Mouse (Mus musculus) CH12.LX (cell line): ENCODE data around the gene Card11. TPM values are rescaled to one million over a fixed set of nuclear protein-coding genes. Genes with fewer than 3 reads are reported as not detected.

Experiments
- DNase-seq: peaks from one replicate; pipeline ENCODE4 v3.0.0-alpha.2; 2013; ENCODE audit errors: extremely low read depth
- H3K27ac ChIP-seq: 2 replicates; pipeline ENCODE4 v1.5.1; 2012; ENCODE audit warnings: low read depth, mild to moderate bottlenecking, control low read depth, moderate library complexity; ENCODE audit not compliant: insufficient read depth
- H3K27me3 ChIP-seq: replicated peaks from 2 replicates; pipeline ENCODE3; 2012; ENCODE audit warnings: inconsistent platforms
- H3K36me3 ChIP-seq, 2 experiments: replicated peaks in 1 of 2; 2 replicates each; pipeline versions ENCODE3 to v1.6.1; 2012; ENCODE audit warnings: inconsistent platforms in 1 of 2, low read length in 1 of 2, mild to moderate bottlenecking in 1 of 2, mixed read lengths in 1 of 2, moderate library complexity in 1 of 2; ENCODE audit not compliant: control insufficient read depth in 1 of 2, insufficient read depth in 1 of 2
- H3K4me1 ChIP-seq, 2 experiments: 2 replicates each; pipeline ENCODE4 v1.6.1; 2012; ENCODE audit warnings: inconsistent platforms in 1 of 2, moderate library complexity in 1 of 2; ENCODE audit not compliant: insufficient read depth in 2 of 2, control insufficient read depth in 1 of 2
- H3K4me2 ChIP-seq: 2 replicates; pipeline ENCODE4 v1.6.1; 2012; ENCODE audit warnings: low read depth, mild to moderate bottlenecking, control low read depth; ENCODE audit not compliant: poor library complexity, insufficient read depth, severe bottlenecking
- H3K4me3 ChIP-seq, 3 experiments: fragments of 150-350 bp in 1 of 3; sonication (generic) in 1 of 3; replicated peaks in 1 of 3; 2 replicates each; pipeline versions ENCODE3 to v1.5.1; 2011 to 2012; ENCODE audit warnings: low read depth in 2 of 3, low read length in 2 of 3, mild to moderate bottlenecking in 2 of 3, moderate library complexity in 2 of 3, control low read depth in 1 of 3, improper control_type of control experiment in 1 of 3, inconsistent platforms in 1 of 3, mixed read lengths in 1 of 3; ENCODE audit not compliant: poor library complexity in 1 of 3
- H3K79me2 ChIP-seq: replicated peaks from 2 replicates; pipeline ENCODE4 v1.6.1; 2012; ENCODE audit warnings: mild to moderate bottlenecking, moderate library complexity; ENCODE audit not compliant: control insufficient read depth, poor library complexity, insufficient read depth, severe bottlenecking; ENCODE audit errors: extremely low read depth
- H3K9ac ChIP-seq: 2 replicates; pipeline ENCODE4 v1.6.1; 2012; ENCODE audit warnings: low read depth, mild to moderate bottlenecking, control low read depth, moderate library complexity; ENCODE audit not compliant: insufficient read depth
- H3K9me3 ChIP-seq: replicated peaks from 2 replicates; pipeline ENCODE3; 2012; ENCODE audit warnings: low read length, inconsistent platforms, mixed read lengths
- BHLHE40 ChIP-seq: IDR thresholded peaks from 2 replicates; pipeline ENCODE4 v1.6.1; 2011; ENCODE audit warnings: mild to moderate bottlenecking, low read depth, low read length, improper control_type of control experiment
- CHD1 ChIP-seq: IDR thresholded peaks from 2 replicates; pipeline ENCODE4 v1.6.1; 2012; ENCODE audit warnings: low read depth, low read length, improper control_type of control experiment, inconsistent platforms
- CTCF ChIP-seq, 2 experiments: IDR thresholded peaks in 1 of 2; conservative IDR thresholded peaks in 1 of 2; 2 replicates each; pipeline ENCODE4 v1.5.1; 2011 to 2012; ENCODE audit warnings: low read depth in 2 of 2, low read length in 2 of 2, improper control_type of control experiment in 1 of 2, inconsistent platforms in 1 of 2, mild to moderate bottlenecking in 1 of 2, moderate library complexity in 1 of 2
- E2F4 ChIP-seq: IDR thresholded peaks from 2 replicates; pipeline ENCODE4 v1.6.1; 2011; ENCODE audit warnings: low read depth, low read length, improper control_type of control experiment; ENCODE audit not compliant: insufficient replicate concordance
- ELF1 ChIP-seq: IDR thresholded peaks from 2 replicates; pipeline ENCODE4 v1.6.1; 2014; ENCODE audit warnings: low read depth, mild to moderate bottlenecking, inconsistent platforms, low read length, improper control_type of control experiment
- HCFC1 ChIP-seq: IDR thresholded peaks from 2 replicates; pipeline ENCODE4 v1.6.1; 2012; ENCODE audit warnings: low read depth, mild to moderate bottlenecking, inconsistent platforms, low read length, improper control_type of control experiment
- IRF4 ChIP-seq: IDR thresholded peaks from 2 replicates; pipeline ENCODE4 v1.6.1; 2014; ENCODE audit warnings: low read depth, mild to moderate bottlenecking, inconsistent platforms, low read length, improper control_type of control experiment
- JUN ChIP-seq: IDR thresholded peaks from 2 replicates; pipeline ENCODE4 v1.6.1; 2011; ENCODE audit warnings: low read depth, mild to moderate bottlenecking, low read length, improper control_type of control experiment, moderate library complexity; ENCODE audit not compliant: insufficient read depth
- MAFK ChIP-seq: IDR thresholded peaks from 2 replicates; pipeline ENCODE4 v1.6.1; 2011; ENCODE audit warnings: low read length, improper control_type of control experiment; ENCODE audit not compliant: insufficient replicate concordance
- MAX ChIP-seq: IDR thresholded peaks from 2 replicates; pipeline ENCODE4 v1.6.1; 2011; ENCODE audit warnings: low read length, improper control_type of control experiment
- MAZ ChIP-seq: IDR thresholded peaks from 2 replicates; pipeline ENCODE4 v1.6.1; 2012; ENCODE audit warnings: low read depth, mild to moderate bottlenecking, inconsistent platforms, low read length, improper control_type of control experiment, moderate library complexity
- MXI1 ChIP-seq: IDR thresholded peaks from 2 replicates; pipeline ENCODE4 v1.6.1; 2011; ENCODE audit warnings: mild to moderate bottlenecking, low read depth, low read length, improper control_type of control experiment
- MYC ChIP-seq: IDR thresholded peaks from 2 replicates; pipeline ENCODE4 v1.6.1; 2011; ENCODE audit warnings: low read depth, mild to moderate bottlenecking, improper control_type of control experiment, low read length
- NRF1 ChIP-seq: IDR thresholded peaks from 2 replicates; pipeline ENCODE4 v1.6.1; 2014; ENCODE audit warnings: low read depth, mild to moderate bottlenecking, inconsistent platforms, low read length, improper control_type of control experiment, moderate library complexity
- PAX5 ChIP-seq: IDR thresholded peaks from 2 replicates; pipeline ENCODE4 v1.6.1; 2012; ENCODE audit warnings: low read length, inconsistent platforms, mixed read lengths
- POLR2A ChIP-seq: IDR thresholded peaks from 2 replicates; pipeline ENCODE4 v1.6.1; 2011; ENCODE audit warnings: low read depth, mild to moderate bottlenecking, improper control_type of control experiment, low read length
- POLR2AphosphoS2 ChIP-seq: IDR thresholded peaks from 2 replicates; pipeline ENCODE4 v1.6.1; 2011; ENCODE audit warnings: low read depth, low read length, improper control_type of control experiment
- RAD21 ChIP-seq: IDR thresholded peaks from 2 replicates; pipeline ENCODE4 v1.6.1; 2011; ENCODE audit warnings: low read depth, mild to moderate bottlenecking, low read length, improper control_type of control experiment, moderate library complexity
- RCOR1 ChIP-seq: conservative IDR thresholded peaks from 2 replicates; pipeline ENCODE4 v1.6.1; 2012; ENCODE audit warnings: low read depth, mild to moderate bottlenecking, inconsistent platforms, low read length, improper control_type of control experiment
- TBP ChIP-seq: conservative IDR thresholded peaks from 2 replicates; pipeline ENCODE4 v1.6.1; 2011; ENCODE audit warnings: low read depth, low read length, improper control_type of control experiment
- TCF12 ChIP-seq: IDR thresholded peaks from 2 replicates; pipeline ENCODE4 v1.6.1; 2014; ENCODE audit warnings: low read depth, mild to moderate bottlenecking, inconsistent platforms, low read length, improper control_type of control experiment
- UBTF ChIP-seq: IDR thresholded peaks from 2 replicates; pipeline ENCODE4 v1.6.1; 2012; ENCODE audit warnings: low read depth, mild to moderate bottlenecking, inconsistent platforms, low read length, improper control_type of control experiment, moderate library complexity
- ZC3H11A ChIP-seq: IDR thresholded peaks from 2 replicates; pipeline ENCODE4 v1.6.1; 2012; ENCODE audit warnings: low read depth, mild to moderate bottlenecking, inconsistent platforms, low read length, improper control_type of control experiment
- dilution Hi-C: fragments of 300-500 bp; cut with MboI; formaldehyde crosslinking; loops from 2 replicates; pipeline ENCODE4 v1.14.3; 2020; ENCODE audit warnings: low sequenced_read_pairs; ENCODE audit not compliant: extremely low pct_unique_long_range_greater_than_20kb, extremely low pct_ligation_motif_present
- in situ Hi-C: fragments of 300-500 bp; cut with MboI; formaldehyde crosslinking; loops from 3 replicates; pipeline ENCODE4 v1.14.3; 2019; ENCODE audit warnings: low sequenced_read_pairs, low pct_ligation_motif_present, low pct_unique_long_range_greater_than_20kb, mixed read lengths
- polyA plus RNA-seq: library from polyadenylated mRNA; unstranded; fragments of >175 nt; gene quantifications from 2 replicates; pipeline ENCODE4 v1.2.1, GENCODE M21; 2012; ENCODE audit warnings: low read depth; ENCODE audit not compliant: insufficient read length
- total RNA-seq, 2 experiments: library from RNA; depleted of rRNA; stranded (reverse); fragments of 300-350 nt in 1 of 2; fragments of >200 nt in 1 of 2; gene quantifications; 2 replicates each; pipeline ENCODE4 v1.2.3; 2012 to 2014

Gene Card11
- total and polyA plus RNA-seq, 3 experiments, result 16.1 to 84.6 (median 31.9) TPM

DNA sequence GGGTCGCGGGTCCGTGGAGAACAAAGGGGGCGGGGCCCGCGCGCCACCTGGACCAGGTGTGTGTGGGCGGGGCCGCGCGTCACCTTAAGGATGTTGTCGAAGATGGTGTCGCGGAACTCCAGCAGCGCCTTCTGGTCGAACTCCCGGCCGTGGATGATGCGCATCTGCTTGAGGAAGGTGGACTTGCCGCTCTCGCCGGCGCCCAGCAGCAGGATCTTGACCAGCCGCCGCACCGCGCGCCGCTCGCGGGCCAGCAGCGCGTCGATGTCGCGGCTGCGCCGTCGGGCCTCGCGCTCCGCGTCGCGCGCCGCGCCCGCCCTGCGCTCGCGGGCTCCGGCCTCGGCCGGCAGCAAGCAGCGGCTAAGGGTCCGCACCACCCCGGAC, 170.5 kb downstream of the Card11 start:
- H3K9ac ChIP-seq, result peak overlapping the region; percentile 18
- H3K36me3 ChIP-seq, result peaks cover 0 to 5% of the 10 kb centered on the region in 2 experiments
- peak overlapping the region; percentile 35 for H3K4me2 ChIP-seq
- peak; percentile 23 for DNase-seq
- dilution Hi-C loops, result no loop called here
- peaks cover 10 to 27% of the 10 kb centered on the region in 2 experiments for H3K4me1 ChIP-seq
- H3K79me2 ChIP-seq, result no peaks in the 10 kb centered on the region; the same call in 1 of the 2 replicates
- H3K4me3 ChIP-seq, result peak overlapping the region; percentile 53 to 70 (median 65)
- TF ChIP-seq NRF1 (peak; percentile 60), ELF1 (0 out of 2 replicates have a peak, but pooled peaks have one; percentile 10), MXI1 (peak; percentile 48; the same call in 1 of the 2 replicates), CHD1 (no peak), TCF12 (0 out of 2 replicates have a peak, but pooled peaks have one; percentile 14)
- no peak overlapping the region for H3K27ac ChIP-seq
- H3K9me3 ChIP-seq, result no peaks in the 10 kb centered on the region
- peaks cover 1% of the 10 kb centered on the region for H3K27me3 ChIP-seq
- in situ Hi-C loops, result loop anchor here (5.0 to 25.0 kb wide), 2 partner anchors 58 to 1482 kb away; no protein-coding TSS in a partner anchor

DNA sequence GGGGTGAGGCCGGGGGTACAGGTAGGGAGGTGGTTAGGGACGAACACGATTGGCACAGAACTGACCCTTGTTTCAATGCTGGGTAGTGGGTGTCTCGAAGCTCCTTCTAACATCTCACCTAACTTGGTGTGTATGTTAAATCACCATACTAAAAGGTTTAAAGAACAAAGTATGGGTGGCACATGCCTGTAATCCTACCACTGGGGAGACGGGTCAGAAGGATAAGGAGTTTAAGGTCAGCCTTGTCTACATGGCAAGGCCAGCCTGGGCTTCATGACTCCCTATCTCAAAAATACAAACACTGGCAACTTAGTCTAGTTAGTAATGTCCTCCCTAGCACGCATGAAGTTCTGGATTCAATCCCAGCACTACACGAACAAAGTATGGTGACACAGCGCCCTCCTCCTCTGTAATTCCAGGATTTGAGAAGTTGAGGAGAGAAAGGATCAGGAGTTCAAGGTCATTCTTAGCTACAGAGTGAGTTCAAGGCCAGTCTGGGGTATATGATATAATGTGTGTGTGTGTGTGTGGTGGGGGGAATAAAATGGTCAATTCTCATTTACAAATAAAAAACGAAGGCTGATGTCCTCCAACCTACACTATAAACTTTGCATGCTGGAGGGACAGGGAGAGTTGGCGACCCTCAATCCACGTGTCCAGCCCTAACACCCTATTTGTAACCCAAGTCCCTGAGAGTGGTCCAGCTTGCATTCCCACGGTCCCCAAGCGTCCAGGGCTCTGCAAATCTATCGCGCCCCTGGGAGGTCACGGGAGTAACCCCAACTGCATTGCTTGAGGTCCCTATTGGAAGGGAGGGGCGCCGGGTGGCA, 171.1 kb downstream of the Card11 start:
- Histone ChIP-seq H3K9me3 (no peaks in the 10 kb centered on the region), H3K4me2 (peak overlapping the region; percentile 35), H3K27me3 (peaks cover 1% of the 10 kb centered on the region), H3K9ac (peak overlapping the region; percentile 18), H3K4me3 (peak overlapping the region; percentile 53 to 70 (median 65)), H3K79me2 (no peaks in the 10 kb centered on the region; the same call in 1 of the 2 replicates), H3K36me3 (peaks cover 0 to 5% of the 10 kb centered on the region in 2 experiments), H3K4me1 (peaks cover 10 to 27% of the 10 kb centered on the region in 2 experiments), H3K27ac (no peak overlapping the region)
- in situ Hi-C loops (loop anchor here (5.0 to 25.0 kb wide), 2 partner anchors 57 to 1483 kb away; no protein-coding TSS in a partner anchor), dilution Hi-C loops (no loop called here)
- DNase-seq, result no peak
- peak; percentile 1 for TF ChIP-seq RAD21
- TF ChIP-seq CTCF (conservative IDR thresholded peaks at IDR 0.05 in 1 of 2, IDR thresholded peaks at IDR 0.05 in 1 of 2; ENCODE audit: low read depth in 2 of 2, low read length in 2 of 2), result peak in 1 of 2 experiments; percentile 10; a peak in 1 of 4 replicates
- no peak for TF ChIP-seq PAX5
- no peak for TF ChIP-seq BHLHE40
- no peak for TF ChIP-seq MAX
- TF ChIP-seq, all 38 proteins: peak for 2

DNA sequence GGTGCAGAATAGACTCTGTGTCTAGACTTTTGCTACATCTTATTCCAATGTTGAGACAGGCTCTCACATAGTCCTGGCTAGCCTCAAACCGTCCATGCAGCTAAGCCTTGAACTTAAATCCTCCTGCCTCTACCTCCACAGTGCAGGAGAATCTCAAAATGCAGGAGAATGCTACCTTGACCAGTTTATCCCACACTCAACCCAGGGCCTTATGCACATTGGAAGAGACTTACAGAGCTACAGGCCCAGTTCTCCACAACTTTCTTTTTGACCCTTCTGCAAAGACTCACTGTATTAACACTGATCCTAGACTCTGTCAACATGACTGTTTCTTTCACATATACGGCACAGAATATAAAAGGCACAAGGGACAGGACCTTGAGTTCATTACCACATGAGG, 172.0 kb downstream of the Card11 start:
- no peak overlapping the region for H3K9ac ChIP-seq
- in situ Hi-C loops (loop anchor here (5.0 to 25.0 kb wide), 2 partner anchors 56 to 1484 kb away; no protein-coding TSS in a partner anchor), dilution Hi-C loops (no loop called here)
- H3K36me3 ChIP-seq, result peaks cover 0 to 6% of the 10 kb centered on the region in 2 experiments
- no peak overlapping the region for H3K4me2 ChIP-seq
- no peaks in the 10 kb centered on the region; the same call in 1 of the 2 replicates for H3K79me2 ChIP-seq
- DNase-seq, result no peak
- H3K27ac ChIP-seq, result no peak overlapping the region
- H3K9me3 ChIP-seq, result no peaks in the 10 kb centered on the region
- H3K27me3 ChIP-seq, result peaks cover 1% of the 10 kb centered on the region
- TF ChIP-seq MYC, result no peak
- no peak for TF ChIP-seq JUN
- no peak for TF ChIP-seq TCF12
- TF ChIP-seq ZC3H11A, result no peak
- TF ChIP-seq PAX5, result no peak
- TF ChIP-seq TBP, result no peak
- no peak for TF ChIP-seq HCFC1
- TF ChIP-seq MAFK, result no peak
- TF ChIP-seq POLR2A, result no peak
- no peak for TF ChIP-seq MAX
- TF ChIP-seq POLR2AphosphoS2, result no peak
- TF ChIP-seq CHD1, result no peak
- no peak for TF ChIP-seq MAZ
- TF ChIP-seq IRF4, result no peak
- TF ChIP-seq RCOR1, result no peak
- TF ChIP-seq E2F4, result no peak
- no peak for TF ChIP-seq BHLHE40
- no peak for TF ChIP-seq UBTF
- H3K4me3 ChIP-seq, result no peak overlapping the region
- peaks cover 10 to 29% of the 10 kb centered on the region in 2 experiments for H3K4me1 ChIP-seq
